Mouse (Mus musculus) olfactory bulb, adult 2 months (tissue): ENCODE data around the gene Lingo1.

ENCODE experiments used
- CTCF ChIP-seq: fragments of 200-500 bp; IDR thresholded peaks from 2 replicates; pipeline ENCODE4 v1.5.1; 2012; ENCODE audit warnings: low read depth, mild to moderate bottlenecking, low read length, moderate library complexity; ENCODE audit not compliant: insufficient read depth
- POLR2A ChIP-seq: fragments of 200-500 bp; IDR thresholded peaks from 2 replicates; pipeline ENCODE4 v1.6.1; 2012; ENCODE audit warnings: mild to moderate bottlenecking, low read depth, low read length, moderate library complexity; ENCODE audit not compliant: insufficient read depth

DNA sequence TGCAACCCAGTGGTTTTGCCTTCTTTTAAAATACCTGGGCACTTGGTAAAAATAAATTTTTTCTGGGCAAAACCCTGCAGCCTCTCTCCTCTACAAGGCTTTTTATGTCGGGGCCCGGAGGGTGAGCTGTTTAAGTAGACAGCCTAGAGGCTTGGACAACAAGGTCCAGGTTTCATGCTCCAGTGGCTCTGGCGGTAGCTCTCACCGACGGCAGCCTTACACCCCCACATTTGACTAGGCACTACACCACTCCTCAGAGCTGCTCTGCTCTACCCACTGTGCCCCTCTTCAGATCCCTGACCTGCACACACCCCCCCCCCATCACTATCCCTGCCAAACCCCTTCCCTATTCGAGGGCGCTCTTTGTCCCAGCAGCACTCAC lies 212.2 kb downstream of the Lingo1 start:
- no peak for TF ChIP-seq CTCF
- TF ChIP-seq POLR2A, result no peak
